Mouse (Mus musculus): ENCODE data around the gene Cd27.
A peak's percentile ranks its signal among the peaks of the same experiment; 100 is the strongest.

DNA sequence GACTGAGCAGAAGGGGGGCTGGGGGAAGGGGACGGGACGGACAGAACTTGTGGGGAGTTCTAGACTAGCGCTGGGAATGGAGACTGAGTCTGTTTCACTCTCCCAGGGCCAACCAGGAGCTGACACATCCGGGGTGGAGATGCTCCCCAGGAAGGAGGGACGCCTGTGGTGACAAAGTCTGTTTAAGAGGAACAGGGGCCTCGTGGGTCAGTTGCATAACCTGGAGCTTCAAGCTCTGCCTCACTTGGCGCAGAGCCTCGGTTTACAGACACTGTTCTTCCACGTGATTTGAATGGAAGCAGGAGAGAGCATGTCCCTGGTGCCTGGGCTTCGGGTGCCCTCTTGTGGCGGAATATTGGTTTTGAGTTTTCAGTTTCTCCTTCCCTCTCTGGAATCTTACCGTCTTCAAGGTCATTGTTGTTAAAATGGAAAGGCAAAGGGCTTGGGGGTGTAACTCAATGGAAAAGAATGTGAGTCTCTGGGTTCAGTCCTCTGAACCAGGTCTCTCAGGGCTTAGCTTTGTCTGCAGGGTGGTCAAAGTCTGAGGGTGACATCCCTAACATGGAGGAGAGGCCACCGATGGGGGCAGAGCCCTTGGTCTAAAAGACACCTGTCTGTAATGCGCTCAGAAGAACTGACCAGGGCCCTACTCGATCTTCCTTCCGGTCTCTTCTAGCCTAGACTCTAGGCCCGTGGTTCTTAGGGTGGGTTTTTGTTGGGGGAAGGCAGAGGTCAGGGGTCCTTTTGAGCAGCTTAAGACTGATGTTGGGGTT is 34.8 kb upstream of the Cd27 start:
- peak; percentile 59 for TF ChIP-seq CTCF (conservative IDR thresholded peaks at IDR 0.05; ENCODE audit: low read length)
- no peak for TF ChIP-seq NANOG (IDR thresholded peaks at IDR 0.05; ENCODE audit: borderline replicate concordance, low read length)
